Mouse (Mus musculus) lung, adult 2 months (tissue): ENCODE results near the gene Acoxl.
A peak's percentile ranks its signal among the peaks of the same experiment; 100 is the strongest.

Experiments
- CTCF ChIP-seq: fragments of 200-500 bp; IDR thresholded peaks from 2 replicates; pipeline ENCODE4 v1.5.1; 2011; ENCODE audit warnings: mild to moderate bottlenecking, low read length, control low read depth; ENCODE audit not compliant: insufficient read depth
- POLR2A ChIP-seq: fragments of 200-500 bp; IDR thresholded peaks from 2 replicates; pipeline ENCODE4 v1.6.1; 2011; ENCODE audit warnings: low read depth, mild to moderate bottlenecking, control low read depth, low read length, borderline replicate concordance; ENCODE audit errors: extremely low read depth

- peak; percentile 18; the same call in 1 of the 2 replicates for TF ChIP-seq CTCF
- TF ChIP-seq POLR2A = no peak
Observed at GRCm38 (mm10) chr2:127937079-127937478, 98.4 kb downstream of the Acoxl start.
